Mouse (Mus musculus) spleen, postnatal 10 days (tissue): ENCODE results near the gene Hexim2.
A peak's percentile ranks its signal among the peaks of the same experiment; 100 is the strongest.

Experiments used
- DNase-seq, 2 experiments: peaks; one replicate each; pipeline ENCODE4 v3.0.0; 2021 to 2022; ENCODE audit warnings: low spot score in 2 of 2

The Hexim2 gene

GRCm38 (mm10) chr11:103141101-103141943, 9.1 kb downstream of the Hexim2 start:
- peak in 1 of 2 experiments; percentile 15 for DNase-seq

GRCm38 (mm10) chr11:103141944-103142255, 9.7 kb downstream of the Hexim2 start:
- no peak for DNase-seq

GRCm38 (mm10) chr11:103142441-103143182, 10.4 kb downstream of the Hexim2 start:
- peak in 1 of 2 experiments; percentile 46 for DNase-seq

GRCm38 (mm10) chr11:103144309-103145285, 12.4 kb downstream of the Hexim2 start:
- no peak for DNase-seq

GRCm38 (mm10) chr11:103146386-103146785, 14.2 kb downstream of the Hexim2 start:
- DNase-seq = no peak

- no peak for DNase-seq
Measured at GRCm38 (mm10) chr11:103147766-103148165, 15.5 kb downstream of the Hexim2 start.

GRCm38 (mm10) chr11:103149771-103150170, 17.5 kb downstream of the Hexim2 start:
- no peak for DNase-seq

GRCm38 (mm10) chr11:103158621-103159478, 26.6 kb downstream of the Hexim2 start:
- DNase-seq = peak; percentile 96 to 97

GRCm38 (mm10) chr11:103160738-103161137, 28.5 kb downstream of the Hexim2 start:
- DNase-seq = no peak

- no peak for DNase-seq
Measured at GRCm38 (mm10) chr11:103161449-103161848, 29.2 kb downstream of the Hexim2 start.

- DNase-seq = peak in 1 of 2 experiments; percentile 74
Measured at GRCm38 (mm10) chr11:103162132-103162531, 29.9 kb downstream of the Hexim2 start.

- no peak for DNase-seq
Measured at GRCm38 (mm10) chr11:103164391-103164790, 32.2 kb downstream of the Hexim2 start.

- peak in 1 of 2 experiments; percentile 79 for DNase-seq
Measured at GRCm38 (mm10) chr11:103168690-103169390, 36.6 kb downstream of the Hexim2 start.

- no peak for DNase-seq
Measured at GRCm38 (mm10) chr11:103169664-103170063, 37.4 kb downstream of the Hexim2 start.

- no peak for DNase-seq
Measured at GRCm38 (mm10) chr11:103170111-103170493, 37.9 kb downstream of the Hexim2 start.

- DNase-seq = peak; percentile 50 to 78
Measured at GRCm38 (mm10) chr11:103170494-103171285, 38.5 kb downstream of the Hexim2 start, which contains the start of gene Fmnl1. TSS of gene Fmnl1 (plus strand) at chr11:103171107.

- no peak for DNase-seq
Measured at GRCm38 (mm10) chr11:103171286-103171620, 39.0 kb downstream of the Hexim2 start.

- no peak for DNase-seq
Measured at GRCm38 (mm10) chr11:103171703-103172391, 39.6 kb downstream of the Hexim2 start.
